Mouse (Mus musculus): ENCODE data around the gene Wnt16. TPM values are rescaled to one million over a fixed set of nuclear protein-coding genes. Genes with fewer than 3 reads are reported as not detected.

The Wnt16 gene
- polyA plus RNA-seq, 1 experiment = 0.54 TPM

DNA sequence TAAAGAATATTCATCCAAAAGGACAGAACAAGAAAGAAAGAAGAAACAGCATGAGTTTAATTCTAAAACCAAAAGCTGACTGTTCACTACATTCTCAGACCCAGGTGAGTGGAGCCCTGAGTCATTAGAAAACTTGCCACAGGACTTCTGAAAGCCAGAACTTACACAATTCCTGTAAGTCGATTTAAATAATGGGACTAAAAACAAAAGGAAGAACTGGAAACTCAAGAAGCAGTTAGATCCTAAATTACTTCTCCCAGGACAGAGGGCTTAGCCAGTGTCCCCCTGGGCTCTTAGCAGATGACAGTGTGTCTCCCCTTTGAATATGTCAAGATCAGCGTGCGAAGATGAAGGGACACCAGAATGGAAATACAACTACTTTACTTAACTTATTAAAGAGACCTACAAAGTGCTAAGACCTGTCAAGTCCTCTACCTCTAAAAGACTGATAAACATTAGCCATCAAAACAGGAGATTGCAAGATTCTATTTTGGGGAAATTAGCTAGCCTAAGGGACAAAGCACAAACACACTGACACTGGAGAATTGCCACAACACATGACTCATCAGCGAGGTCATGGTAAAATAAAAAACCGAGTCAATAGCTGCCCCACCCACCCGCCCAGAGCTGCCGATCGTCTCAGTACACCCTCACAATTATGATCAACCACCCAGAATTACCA lies 18.0 kb upstream of the Wnt16 start:
- H3K4me3 ChIP-seq (replicated peaks; ENCODE audit: extremely low read depth, low read depth, low read length) = no peak overlapping the region
- TF ChIP-seq CTCF (IDR thresholded peaks at IDR 0.05; ENCODE audit: insufficient read depth, low read length) = no peak
- TF ChIP-seq POLR2A (IDR thresholded peaks at IDR 0.05; ENCODE audit: borderline replicate concordance, extremely low read depth, low read depth, low read length) = no peak
- DNase-seq = no peak
- WGBS = 49% methylated on average over 8 of the region's 8 CpGs
- H3K4me1 ChIP-seq (ENCODE audit: control insufficient read depth, insufficient read depth, low read length) = no peaks in the 10 kb centered on the region

GRCm38 (mm10) chr6:22277941-22278340 lies 10.1 kb upstream of the Wnt16 start:
- Histone ChIP-seq H3K4me1 (ENCODE audit: control insufficient read depth, insufficient read depth, low read length) (no peaks in the 10 kb centered on the region; the same call in 1 of the 2 replicates), H3K4me3 (replicated peaks; ENCODE audit: extremely low read depth, low read depth, low read length) (no peak overlapping the region)
- DNase-seq = no peak
- 81% methylated on average over 3 of the region's 3 CpGs for whole genome bisulfite sequencing
- TF ChIP-seq CTCF (IDR thresholded peaks at IDR 0.05; ENCODE audit: insufficient read depth, low read length) = no peak

DNA sequence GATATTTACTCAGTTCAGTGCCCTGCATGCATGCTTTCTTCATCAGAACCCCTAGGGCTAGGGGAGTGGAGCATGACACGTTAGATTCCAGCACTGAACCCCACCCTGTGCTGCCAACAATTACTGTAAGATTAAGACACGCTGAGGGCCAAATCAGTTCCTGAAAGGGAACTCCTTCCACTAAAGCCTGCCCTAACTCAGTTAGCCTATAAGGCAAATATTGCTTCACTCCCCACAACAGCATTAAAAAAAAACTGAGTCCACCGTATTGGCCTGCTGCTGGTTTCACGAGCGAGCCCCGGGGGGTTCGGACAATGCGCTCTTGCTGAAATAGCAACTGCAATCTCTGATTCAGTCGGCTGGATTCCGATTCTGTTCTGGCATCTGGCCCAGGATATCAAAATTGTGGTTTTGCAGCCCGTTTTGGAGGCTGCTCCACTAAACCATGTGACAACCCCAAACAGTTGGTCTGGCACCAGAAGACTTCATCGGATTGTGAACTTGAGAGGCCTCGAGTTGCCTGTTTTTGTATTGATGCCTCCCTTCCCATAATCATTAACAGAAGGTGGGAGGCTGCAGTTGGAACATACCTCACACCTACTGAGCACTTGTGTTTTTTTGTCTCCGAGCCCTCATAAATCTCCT lies 7.7 kb upstream of the Wnt16 start:
- DNase-seq = peak; percentile 11
- TF ChIP-seq POLR2A (IDR thresholded peaks at IDR 0.05; ENCODE audit: borderline replicate concordance, extremely low read depth, low read depth, low read length) (no peak), CTCF (IDR thresholded peaks at IDR 0.05; ENCODE audit: insufficient read depth, low read length) (no peak)
- no peaks in the 10 kb centered on the region; the same call in 1 of the 2 replicates for H3K4me1 ChIP-seq (ENCODE audit: control insufficient read depth, insufficient read depth, low read length)
- no peak overlapping the region for H3K4me3 ChIP-seq (replicated peaks; ENCODE audit: extremely low read depth, low read depth, low read length)
- 43% methylated on average over 14 of the region's 14 CpGs for WGBS

- DNase-seq = no peak
- WGBS = 90% methylated on average over 4 of the region's 4 CpGs
- TF ChIP-seq CTCF (IDR thresholded peaks at IDR 0.05; ENCODE audit: insufficient read depth, low read length) (no peak), POLR2A (IDR thresholded peaks at IDR 0.05; ENCODE audit: borderline replicate concordance, extremely low read depth, low read depth, low read length) (no peak)
- H3K4me3 ChIP-seq (replicated peaks; ENCODE audit: extremely low read depth, low read depth, low read length) = no peak overlapping the region
- H3K4me1 ChIP-seq (ENCODE audit: control insufficient read depth, insufficient read depth, low read length) = no peaks in the 10 kb centered on the region; the same call in 1 of the 2 replicates
These were observed 5.6 kb upstream of the Wnt16 start for GRCm38 (mm10) chr6:22282405-22282804.

DNA sequence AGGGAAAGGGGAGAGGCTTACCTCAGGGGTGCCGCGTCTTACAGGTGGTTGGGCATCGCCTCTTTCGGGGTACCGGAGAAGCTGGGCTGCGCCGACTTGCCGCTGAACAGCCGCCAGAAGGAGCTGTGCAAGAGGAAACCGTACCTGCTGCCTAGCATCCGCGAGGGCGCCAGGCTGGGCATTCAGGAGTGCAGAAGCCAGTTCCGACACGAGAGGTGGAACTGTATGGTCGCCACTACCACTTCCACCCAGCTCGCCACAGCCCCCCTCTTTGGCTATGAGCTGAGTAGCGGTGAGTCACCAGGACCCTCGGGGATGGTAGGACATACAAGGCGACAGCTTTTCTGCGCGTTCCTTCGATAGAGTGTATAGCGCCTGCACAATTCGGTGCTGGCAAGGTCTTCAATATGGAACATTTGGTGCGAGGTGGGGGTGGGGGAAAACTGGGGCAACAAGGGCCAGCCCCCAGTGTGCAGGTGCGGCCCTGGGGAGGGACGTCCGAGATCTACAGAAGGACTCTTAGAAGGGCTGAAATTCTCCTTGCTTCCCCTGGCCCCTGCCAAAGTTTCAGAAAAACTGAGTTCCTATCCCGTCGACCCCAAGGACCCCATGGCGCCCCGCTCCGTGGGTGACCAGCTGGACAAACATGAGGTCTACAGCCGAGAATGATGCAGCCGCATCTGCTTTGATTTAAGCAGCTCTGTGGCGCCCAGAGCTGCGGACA lies 872 bp downstream of the Wnt16 start:
- WGBS = 3% methylated on average over 38 of the region's 38 CpGs
- Histone ChIP-seq H3K4me1 (ENCODE audit: control insufficient read depth, insufficient read depth, low read length) (no peaks in the 10 kb centered on the region; the same call in 1 of the 2 replicates), H3K4me3 (replicated peaks; ENCODE audit: extremely low read depth, low read depth, low read length) (no peak overlapping the region)
- peak; percentile 17 for DNase-seq
- no peak for TF ChIP-seq POLR2A (IDR thresholded peaks at IDR 0.05; ENCODE audit: borderline replicate concordance, extremely low read depth, low read depth, low read length)

DNA sequence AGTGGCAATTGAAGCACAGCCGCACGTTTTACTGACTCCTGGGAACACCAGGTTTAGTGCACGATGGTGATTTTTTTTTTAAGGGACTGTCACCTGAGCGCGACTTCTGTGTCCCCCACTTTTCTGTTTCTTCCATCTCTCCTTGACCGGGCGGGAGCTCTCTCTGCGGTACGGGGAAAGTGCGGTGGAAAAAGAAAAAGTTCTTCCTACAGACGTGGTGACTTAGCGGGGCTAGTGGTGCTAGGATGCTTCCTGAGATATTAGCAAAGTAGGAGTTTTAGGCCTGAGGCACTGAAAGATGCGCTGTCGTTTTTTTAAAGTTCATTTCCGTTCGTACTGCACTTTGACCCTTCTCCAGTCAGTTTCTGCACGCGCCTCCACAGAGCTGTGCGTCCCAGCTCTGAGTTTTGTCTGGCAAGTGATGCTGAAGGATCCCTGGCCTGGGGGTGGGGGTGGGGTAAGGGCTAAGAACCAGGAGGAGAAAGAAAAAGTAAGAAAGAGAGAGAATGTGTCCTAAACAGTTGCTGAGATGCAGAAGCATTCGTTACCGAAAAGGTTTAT lies 1.5 kb downstream of the Wnt16 start:
- DNase-seq = no peak
- TF ChIP-seq POLR2A (IDR thresholded peaks at IDR 0.05; ENCODE audit: borderline replicate concordance, extremely low read depth, low read depth, low read length) (no peak), CTCF (IDR thresholded peaks at IDR 0.05; ENCODE audit: insufficient read depth, low read length) (no peak)
- WGBS = 7% methylated on average over 21 of the region's 21 CpGs

GRCm38 (mm10) chr6:22290790-22291189 lies 2.8 kb downstream of the Wnt16 start:
- WGBS = 79% methylated on average over 8 of the region's 8 CpGs
- TF ChIP-seq CTCF (IDR thresholded peaks at IDR 0.05; ENCODE audit: insufficient read depth, low read length) = no peak
- TF ChIP-seq POLR2A (IDR thresholded peaks at IDR 0.05; ENCODE audit: borderline replicate concordance, extremely low read depth, low read depth, low read length) = no peak
- Histone ChIP-seq H3K4me3 (replicated peaks; ENCODE audit: extremely low read depth, low read depth, low read length) (no peak overlapping the region), H3K4me1 (ENCODE audit: control insufficient read depth, insufficient read depth, low read length) (no peaks in the 10 kb centered on the region; the same call in 1 of the 2 replicates)
- DNase-seq = no peak

More for the DNA sequence above, 1.5 kb downstream of the Wnt16 start:
- Histone ChIP-seq H3K4me3 (replicated peaks; ENCODE audit: extremely low read depth, low read depth, low read length) (no peak overlapping the region), H3K4me1 (ENCODE audit: control insufficient read depth, insufficient read depth, low read length) (no peaks in the 10 kb centered on the region; the same call in 1 of the 2 replicates)

DNA sequence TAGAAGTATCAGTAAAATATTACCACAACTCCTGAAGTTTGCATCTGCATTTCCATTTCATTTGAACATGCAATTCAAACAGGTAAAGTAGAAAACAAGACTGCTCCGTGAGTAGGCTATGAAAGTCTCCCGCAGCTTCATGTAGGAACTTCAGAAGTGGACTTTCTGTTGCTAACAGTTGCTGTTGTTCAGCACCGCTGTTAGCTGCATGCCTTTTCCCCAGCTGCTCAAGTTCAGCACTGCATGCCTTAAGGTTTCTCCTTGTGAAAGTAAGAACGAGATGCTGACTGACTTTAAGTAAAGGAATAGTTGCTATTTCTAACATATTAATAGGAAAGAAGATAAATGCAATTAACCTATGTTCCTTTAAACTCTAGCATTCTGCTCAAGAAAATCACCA lies 4.0 kb downstream of the Wnt16 start:
- DNase-seq = no peak
- Histone ChIP-seq H3K4me3 (replicated peaks; ENCODE audit: extremely low read depth, low read depth, low read length) (no peak overlapping the region), H3K4me1 (ENCODE audit: control insufficient read depth, insufficient read depth, low read length) (no peaks in the 10 kb centered on the region; the same call in 1 of the 2 replicates)
- 46% methylated on average over 4 of the region's 4 CpGs for WGBS
- TF ChIP-seq POLR2A (IDR thresholded peaks at IDR 0.05; ENCODE audit: borderline replicate concordance, extremely low read depth, low read depth, low read length) (no peak), CTCF (IDR thresholded peaks at IDR 0.05; ENCODE audit: insufficient read depth, low read length) (no peak)

GRCm38 (mm10) chr6:22293922-22294321 lies 5.9 kb downstream of the Wnt16 start:
- Histone ChIP-seq H3K4me3 (replicated peaks; ENCODE audit: extremely low read depth, low read depth, low read length) (no peak overlapping the region), H3K4me1 (ENCODE audit: control insufficient read depth, insufficient read depth, low read length) (no peaks in the 10 kb centered on the region; the same call in 1 of the 2 replicates)
- no peak for DNase-seq
- TF ChIP-seq POLR2A (IDR thresholded peaks at IDR 0.05; ENCODE audit: borderline replicate concordance, extremely low read depth, low read depth, low read length) = no peak
- no peak for TF ChIP-seq CTCF (IDR thresholded peaks at IDR 0.05; ENCODE audit: insufficient read depth, low read length)
- 70% methylated on average over 3 of the region's 3 CpGs for WGBS
